Mouse (Mus musculus): ENCODE measurements at regions not wholly inside any gene's neighbourhood (a gene's known extent, or its start where the extent isn't known, plus 50 kb on each side); places are given as distances from the start of the nearest gene placed in this dataset.

DNA sequence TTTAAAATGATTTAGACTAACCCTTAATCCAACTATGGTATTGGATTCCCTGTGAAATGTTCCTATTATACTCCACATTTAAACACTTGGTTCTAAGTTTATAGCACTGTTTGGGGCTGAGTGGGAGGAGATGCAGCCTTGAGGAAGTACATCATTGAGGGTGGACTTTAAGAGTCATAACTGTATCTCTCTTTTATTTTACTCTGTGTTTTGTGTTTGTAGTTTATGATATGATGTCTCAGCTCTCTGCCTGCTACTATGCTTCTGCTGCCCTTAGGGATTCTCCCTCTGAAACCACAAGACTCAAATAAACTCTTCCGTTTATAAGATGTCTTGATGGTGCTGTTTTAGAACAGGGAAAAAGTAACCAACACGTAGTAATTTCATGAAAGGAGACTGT, 797.7 kb upstream of the Sel1l start:
- DNase-seq (ENCODE audit: low spot score in 2 of 2): no peak

DNA sequence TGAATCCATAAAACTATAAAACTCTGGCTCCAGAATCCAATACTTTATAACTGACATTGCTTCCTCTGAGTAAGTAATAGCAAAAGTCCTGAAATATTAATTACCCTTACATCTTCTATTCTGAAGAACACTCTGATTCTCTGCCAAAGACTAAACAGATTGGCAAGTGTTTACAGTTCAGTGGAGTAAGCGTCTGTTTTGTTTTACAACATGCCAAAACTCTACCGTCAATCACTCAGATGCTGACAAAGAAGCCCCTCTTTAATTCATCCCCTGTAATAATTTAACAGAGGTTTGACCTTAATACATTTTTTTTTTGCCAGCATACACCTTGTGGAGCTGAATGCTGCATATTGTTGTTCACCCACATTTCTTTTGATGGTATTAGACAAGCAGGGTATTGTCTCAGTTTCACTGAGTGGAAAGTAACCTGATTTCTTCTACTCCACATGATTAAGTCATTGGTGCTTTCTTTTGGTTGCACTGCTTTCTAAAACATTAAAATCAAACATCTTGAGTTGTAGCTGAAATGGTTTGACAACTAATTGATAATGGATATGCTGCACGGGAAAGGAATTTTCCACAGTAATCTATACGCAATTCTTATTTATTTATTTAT, 796.2 kb upstream of the Sel1l start:
- no peak for DNase-seq (ENCODE audit: low spot score in 2 of 2)

DNA sequence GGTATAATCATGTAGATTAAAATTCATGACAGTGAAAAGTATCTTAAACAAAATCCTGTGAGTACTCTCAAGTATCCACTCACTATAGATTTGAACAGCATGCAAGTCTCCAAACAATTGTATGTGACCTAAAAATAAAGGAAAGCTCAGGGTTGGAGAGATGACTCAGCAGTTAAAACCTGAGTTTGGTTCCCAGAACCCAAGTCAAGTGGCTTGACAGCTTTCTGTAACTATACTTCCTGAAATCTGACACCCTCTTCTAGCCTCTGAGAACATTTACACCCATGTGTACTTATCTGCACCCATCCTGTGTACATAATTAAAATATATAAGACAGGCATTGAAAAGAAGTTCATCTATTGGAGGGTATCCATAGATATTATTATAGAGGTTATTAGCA, 770.2 kb upstream of the Sel1l start:
- no peak for DNase-seq (ENCODE audit: low spot score in 2 of 2)

DNA sequence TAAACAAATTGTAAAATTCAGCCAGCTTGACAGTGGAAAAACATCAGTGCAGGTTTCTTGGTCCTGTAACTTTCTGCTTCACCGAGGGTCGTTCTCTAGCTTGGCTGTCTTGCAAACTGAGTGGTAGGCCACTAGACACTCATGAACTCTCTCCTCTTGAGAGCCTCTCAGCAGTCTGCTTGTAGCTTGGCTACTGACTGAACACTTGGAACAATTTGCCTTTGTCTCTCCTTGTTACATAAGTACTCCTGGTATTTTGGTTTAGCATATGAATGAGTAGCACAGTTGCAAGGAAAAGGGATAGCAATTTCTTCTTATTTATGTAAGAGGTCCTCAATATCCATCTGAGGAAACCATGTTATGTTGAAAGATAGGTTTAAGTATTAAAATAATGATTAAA, 769.6 kb upstream of the Sel1l start:
- no peak for DNase-seq (ENCODE audit: low spot score in 2 of 2)

DNA sequence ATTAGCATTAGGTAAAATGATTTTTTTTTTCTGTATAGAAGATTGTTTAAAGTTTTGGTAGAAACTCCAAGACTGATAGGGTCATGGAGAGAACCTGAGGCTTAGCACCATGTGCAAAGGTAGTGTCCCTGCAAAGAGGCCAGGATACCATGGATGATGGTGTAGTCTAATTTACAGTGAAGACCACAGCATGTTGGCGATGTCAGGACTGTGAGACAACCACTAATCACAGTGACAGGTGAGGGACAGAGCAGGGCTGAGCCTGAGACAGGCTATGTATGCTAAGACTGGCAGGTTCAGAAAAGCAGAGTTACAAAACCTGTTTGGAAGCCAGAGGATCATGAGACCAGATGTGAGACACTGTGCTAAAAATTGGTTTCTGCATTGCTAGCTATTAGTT, 752.7 kb upstream of the Sel1l start:
- no peak for DNase-seq (ENCODE audit: low spot score in 2 of 2)

DNA sequence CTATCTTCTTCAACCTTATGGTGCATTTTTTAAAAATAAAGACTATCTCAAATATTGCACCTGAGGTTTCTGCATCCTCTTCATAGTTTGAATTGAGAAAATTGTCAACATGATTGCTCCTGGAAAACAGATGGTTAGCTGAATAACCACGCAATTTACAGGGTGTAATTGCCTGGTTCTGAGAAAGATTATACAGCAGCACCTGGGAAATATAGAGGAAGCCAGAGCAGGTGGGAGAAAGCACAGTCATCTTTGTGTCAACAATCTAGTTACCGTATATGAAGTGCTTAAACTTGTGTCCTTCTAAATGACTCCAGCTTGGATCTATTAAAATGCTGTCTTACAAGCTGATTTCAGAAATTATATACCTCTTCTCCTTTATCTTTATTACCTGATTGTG, 740.8 kb upstream of the Sel1l start:
- DNase-seq (ENCODE audit: low spot score in 2 of 2): no peak

DNA sequence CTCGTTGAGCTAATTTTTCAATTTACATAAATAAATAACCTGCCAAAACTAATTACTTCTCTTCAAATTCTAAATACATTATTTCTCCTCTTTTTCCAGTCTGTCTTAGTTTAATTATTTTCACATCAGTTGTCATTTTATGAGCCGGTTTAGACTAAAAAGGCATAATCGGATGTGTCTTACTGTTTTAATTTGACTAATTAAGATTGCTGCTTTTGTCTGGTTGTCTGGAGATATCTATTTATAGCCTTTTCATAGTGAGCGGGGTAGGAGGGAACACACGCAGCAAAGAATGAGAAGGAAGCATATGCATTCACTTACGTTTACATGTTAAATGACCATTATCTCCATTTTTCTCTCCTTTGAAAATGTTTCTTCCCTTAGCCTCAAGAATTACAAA, 740.3 kb upstream of the Sel1l start:
- no peak for DNase-seq (ENCODE audit: low spot score in 2 of 2)

DNA sequence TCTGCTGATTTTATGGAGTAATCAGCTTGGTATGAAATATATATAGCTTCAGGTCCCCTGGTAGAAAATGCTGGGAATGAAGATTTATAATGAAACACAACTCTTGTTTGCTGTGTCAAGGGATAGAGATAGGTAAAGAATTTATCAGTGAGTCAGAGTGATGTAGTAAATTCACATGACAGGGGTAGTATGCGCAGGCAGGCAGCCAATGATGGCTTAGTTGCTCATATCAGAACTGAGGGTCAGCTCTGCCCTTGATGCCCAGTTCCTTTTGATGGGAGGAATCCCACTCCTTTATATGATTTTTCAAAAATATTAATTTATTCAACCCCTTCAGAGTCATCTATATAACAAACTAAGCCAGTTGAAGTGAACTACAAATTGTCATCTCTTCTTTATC, 729.6 kb upstream of the Sel1l start:
- no peak for DNase-seq (ENCODE audit: low spot score in 2 of 2)

Measured in urinary bladder, postnatal 36 days (tissue).